Mouse (Mus musculus) liver, adult 2 months (tissue): Measurements from ENCODE around the gene Dnpep.

Experiments used
- CTCF ChIP-seq: fragments of 200-500 bp; IDR thresholded peaks from 2 replicates; pipeline ENCODE4 v1.5.1; 2011; ENCODE audit warnings: low read depth, low read length, control low read depth
- POLR2A ChIP-seq: fragments of 200-500 bp; IDR thresholded peaks from 2 replicates; pipeline ENCODE4 v1.6.1; 2011; ENCODE audit warnings: low read length, control low read depth; ENCODE audit not compliant: insufficient read depth; ENCODE audit errors: extremely low read depth

DNA sequence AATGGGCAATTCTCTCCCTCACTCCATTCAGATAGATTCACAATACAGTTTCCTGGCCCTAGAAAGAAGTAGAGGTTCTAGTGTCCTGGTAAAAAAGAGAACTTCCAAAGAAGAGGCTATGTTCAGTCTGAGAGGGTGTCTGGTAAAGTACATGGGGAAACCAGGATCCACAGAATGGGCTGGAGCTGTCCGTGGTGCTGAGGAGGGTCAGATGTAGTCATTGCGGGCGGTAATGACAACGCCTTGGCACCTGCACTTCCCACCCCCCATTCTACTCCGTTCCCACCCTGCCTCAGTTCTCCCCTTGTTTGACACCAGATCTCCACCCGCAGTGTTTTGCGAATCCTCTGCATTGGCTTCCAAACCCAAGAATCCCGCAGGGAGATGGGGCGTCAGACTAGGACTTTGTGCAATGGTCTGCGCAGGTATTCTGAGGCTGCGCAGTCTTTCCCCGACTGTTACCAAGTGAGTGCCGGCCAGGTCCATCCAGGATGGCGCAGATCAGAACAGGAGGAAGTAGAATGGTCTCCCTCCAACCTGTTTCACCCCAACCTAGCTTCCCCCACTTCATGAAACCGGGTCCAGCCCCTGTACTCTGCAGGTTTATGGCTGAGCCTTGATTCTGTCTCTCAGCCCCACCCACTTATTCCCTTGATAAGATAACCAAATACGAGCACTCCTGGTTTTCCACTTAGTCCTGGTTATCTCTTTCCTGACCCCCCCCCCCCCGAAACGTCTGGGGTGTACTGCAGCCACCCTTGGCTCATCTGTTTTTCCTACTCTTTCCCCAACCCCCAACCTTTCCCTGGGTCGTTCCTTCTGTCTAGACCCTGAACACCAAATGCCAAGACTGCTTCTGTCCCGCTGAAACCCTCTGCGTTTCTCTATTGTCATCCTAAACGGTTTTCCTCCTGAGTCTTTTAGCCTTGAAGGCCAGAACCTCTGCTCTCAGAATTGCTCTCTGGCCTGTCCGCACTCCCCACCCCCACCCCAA lies 40.3 kb downstream of the Dnpep start:
- no peak for TF ChIP-seq CTCF
- no peak for TF ChIP-seq POLR2A
